Comparison of ENCODE assay signal across 8 mouse cellular contexts in genomic region chrX:73964363-73964762, GRCm38 (mm10). TPM values are rescaled to one million over a fixed set of nuclear protein-coding genes. Genes with fewer than 3 reads are reported as not detected.
DNase-seq lines count a peak whose midpoint lies in the region; ATAC-seq and TF ChIP-seq lines count a peak whose summit lies in the region.

No protein-coding gene starts in this region.

- TF ChIP-seq CTCF in lung, embryonic 14.5 days (IDR thresholded peaks at IDR 0.05; ENCODE audit: low read depth): no peak

- H3K9me3 ChIP-seq in embryonic facial prominence, embryonic 15.5 days (replicated peaks): no peaks in the 10 kb centered on the region
- H3K9me3 ChIP-seq in intestine, embryonic 14.5 days (ENCODE audit: control insufficient read depth, low read length): no peaks in the 10 kb centered on the region
- H3K9me3 ChIP-seq in lung, embryonic 14.5 days (ENCODE audit: low read depth, low read length): no peaks in the 10 kb centered on the region
- H3K9me3 ChIP-seq in neural tube, embryonic 15.5 days (replicated peaks): no peaks in the 10 kb centered on the region

- peak overlapping the region; percentile 39 for H3K27ac ChIP-seq in embryonic facial prominence, embryonic 15.5 days (replicated peaks)
- no peak overlapping the region for H3K27ac ChIP-seq in intestine, embryonic 14.5 days (ENCODE audit: low read depth)
- H3K27ac ChIP-seq in lung, embryonic 14.5 days (ENCODE audit: low read depth): no peak overlapping the region
- no peak overlapping the region for H3K27ac ChIP-seq in neural tube, embryonic 15.5 days (replicated peaks)

- H3K4me2 ChIP-seq in embryonic facial prominence, embryonic 15.5 days (replicated peaks): peak overlapping the region; percentile 57
- H3K4me2 ChIP-seq in intestine, embryonic 14.5 days (ENCODE audit: low read length): peak overlapping the region; percentile 62
- peak overlapping the region; percentile 73 for H3K4me2 ChIP-seq in lung, embryonic 14.5 days
- peak overlapping the region; percentile 61 for H3K4me2 ChIP-seq in neural tube, embryonic 15.5 days

- peaks cover 5% of the 10 kb centered on the region; the same call in 1 of the 2 replicates for H3K4me1 ChIP-seq in embryonic facial prominence, embryonic 15.5 days
- H3K4me1 ChIP-seq in intestine, embryonic 14.5 days (replicated peaks; ENCODE audit: control insufficient read depth, insufficient read depth, low read length): 0 out of 2 replicates have a peak, but pooled peaks cover 4% of the 10 kb centered on the region
- no peaks in the 10 kb centered on the region; the same call in 1 of the 2 replicates for H3K4me1 ChIP-seq in lung, embryonic 14.5 days (ENCODE audit: insufficient read depth)
- H3K4me1 ChIP-seq in neural tube, embryonic 15.5 days: peaks cover 29% of the 10 kb centered on the region

- H3K9ac ChIP-seq in embryonic facial prominence, embryonic 15.5 days: peak overlapping the region; percentile 31; the same call in 1 of the 2 replicates
- H3K9ac ChIP-seq in intestine, embryonic 14.5 days (ENCODE audit: low read length): peak overlapping the region; percentile 32
- H3K9ac ChIP-seq in lung, embryonic 14.5 days: peak overlapping the region; percentile 79
- H3K9ac ChIP-seq in neural tube, embryonic 15.5 days (replicated peaks): peak overlapping the region; percentile 62

- peaks cover 3% of the 10 kb centered on the region; the same call in 1 of the 2 replicates for H3K36me3 ChIP-seq in embryonic facial prominence, embryonic 15.5 days
- peaks cover 13% of the 10 kb centered on the region for H3K36me3 ChIP-seq in intestine, embryonic 14.5 days (ENCODE audit: control insufficient read depth, insufficient read depth, low read length)
- peaks cover 30% of the 10 kb centered on the region; the same call in 1 of the 2 replicates for H3K36me3 ChIP-seq in lung, embryonic 14.5 days (ENCODE audit: insufficient read depth)
- peaks cover 3% of the 10 kb centered on the region; the same call in 1 of the 2 replicates for H3K36me3 ChIP-seq in neural tube, embryonic 15.5 days

- peak; percentile 26 for DNase-seq in kidney, adult 11 months
- DNase-seq in kidney, postnatal 4 days: no peak
- DNase-seq in intestine, embryonic 14.5 days (ENCODE audit: low spot score): peak; percentile 54
- DNase-seq in lung, embryonic 14.5 days: peak; percentile 4
- DNase-seq in ovary, postnatal 14 days (ENCODE audit: low spot score): no peak
- DNase-seq in layer of hippocampus, adult 9-10 months (ENCODE audit: low spot score): no peak

- WGBS in embryonic facial prominence, embryonic 15.5 days: 32% methylated on average over 3 of the region's 3 CpGs
- 40% methylated on average over 3 of the region's 3 CpGs for WGBS in intestine, embryonic 14.5 days
- WGBS in lung, embryonic 14.5 days: 16% methylated on average over 3 of the region's 3 CpGs
- 50% methylated on average over 3 of the region's 3 CpGs for WGBS in neural tube, embryonic 15.5 days

- ATAC-seq in embryonic facial prominence, embryonic 15.5 days (ENCODE audit: insufficient number of reproducible peaks, low FRiP score, low TSS enrichment, low read depth): no peak
- no peak for ATAC-seq in intestine, embryonic 14.5 days (replicated peaks; ENCODE audit: low FRiP score, low TSS enrichment, low read depth)
- no peak for ATAC-seq in lung, embryonic 14.5 days (ENCODE audit: insufficient read depth)
- ATAC-seq in neural tube, embryonic 15.5 days (ENCODE audit: low FRiP score): no peak

- H3K4me3 ChIP-seq in embryonic facial prominence, embryonic 15.5 days (replicated peaks): peak overlapping the region; percentile 65
- H3K4me3 ChIP-seq in intestine, embryonic 14.5 days (ENCODE audit: low read depth, low read length): peak overlapping the region; percentile 61
- H3K4me3 ChIP-seq in lung, embryonic 14.5 days (ENCODE audit: low read depth, low read length): peak overlapping the region; percentile 69
- peak overlapping the region; percentile 65 for H3K4me3 ChIP-seq in neural tube, embryonic 15.5 days (replicated peaks)

- peaks cover 4% of the 10 kb centered on the region; the same call in 1 of the 2 replicates for H3K27me3 ChIP-seq in embryonic facial prominence, embryonic 15.5 days
- H3K27me3 ChIP-seq in intestine, embryonic 14.5 days (replicated peaks; ENCODE audit: control insufficient read depth, insufficient read depth, low read length): 0 out of 2 replicates have a peak, but pooled peaks cover 7% of the 10 kb centered on the region
- no peaks in the 10 kb centered on the region for H3K27me3 ChIP-seq in lung, embryonic 14.5 days (ENCODE audit: insufficient read depth, low read length)
- no peaks in the 10 kb centered on the region for H3K27me3 ChIP-seq in neural tube, embryonic 15.5 days (replicated peaks)

RNA-seq across cellular contexts. Expression of gene Hcfc1, which starts 1.8 kb away (rescaled TPM):
- polyA plus RNA-seq in embryonic facial prominence, embryonic 15.5 days (2015; fragmentation: Nextera tagmentation; extraction: Ambion mirVana): 43.0 and 49.5 TPM in 2 replicates
- 66.5 and 74.8 TPM in 2 replicates for polyA plus RNA-seq in intestine, embryonic 14.5 days (2014; fragmentation: Nextera tagmentation; extraction: Ambion mirVana)
- polyA plus RNA-seq in lung, embryonic 14.5 days (2014; fragmentation: Nextera tagmentation; extraction: Ambion mirVana): 73.6 and 81.3 TPM in 2 replicates
- polyA plus RNA-seq in neural tube, embryonic 15.5 days (2015; fragmentation: Nextera tagmentation; extraction: Ambion mirVana): 40.4 and 41.4 TPM in 2 replicates

RNA-seq across cellular contexts. Expression of gene Renbp, which starts 33.7 kb away (rescaled TPM):
- polyA plus RNA-seq in embryonic facial prominence, embryonic 15.5 days (2015; fragmentation: Nextera tagmentation; extraction: Ambion mirVana): 33.1 and 42.3 TPM in 2 replicates
- 59.3 and 63.8 TPM in 2 replicates for polyA plus RNA-seq in intestine, embryonic 14.5 days (2014; fragmentation: Nextera tagmentation; extraction: Ambion mirVana)
- 28.9 and 33.6 TPM in 2 replicates for polyA plus RNA-seq in lung, embryonic 14.5 days (2014; fragmentation: Nextera tagmentation; extraction: Ambion mirVana)
- polyA plus RNA-seq in neural tube, embryonic 15.5 days (2015; fragmentation: Nextera tagmentation; extraction: Ambion mirVana): 10.4 and 24.7 TPM in 2 replicates

RNA-seq across cellular contexts. Expression of gene Naa10, which starts 42.6 kb away (rescaled TPM):
- polyA plus RNA-seq in embryonic facial prominence, embryonic 15.5 days (2015; fragmentation: Nextera tagmentation; extraction: Ambion mirVana): 115 and 120 TPM in 2 replicates
- polyA plus RNA-seq in intestine, embryonic 14.5 days (2014; fragmentation: Nextera tagmentation; extraction: Ambion mirVana): 155 and 169 TPM in 2 replicates
- polyA plus RNA-seq in lung, embryonic 14.5 days (2014; fragmentation: Nextera tagmentation; extraction: Ambion mirVana): 137 and 146 TPM in 2 replicates
- 110 and 123 TPM in 2 replicates for polyA plus RNA-seq in neural tube, embryonic 15.5 days (2015; fragmentation: Nextera tagmentation; extraction: Ambion mirVana)

RNA-seq across cellular contexts. Expression of gene Arhgap4, which starts 42.7 kb away (rescaled TPM):
- 4.1 and 5.1 TPM in 2 replicates for polyA plus RNA-seq in embryonic facial prominence, embryonic 15.5 days (2015; fragmentation: Nextera tagmentation; extraction: Ambion mirVana)
- polyA plus RNA-seq in intestine, embryonic 14.5 days (2014; fragmentation: Nextera tagmentation; extraction: Ambion mirVana): 4.1 and 4.3 TPM in 2 replicates
- polyA plus RNA-seq in lung, embryonic 14.5 days (2014; fragmentation: Nextera tagmentation; extraction: Ambion mirVana): 2.6 TPM in 2 replicates
- 3.9 and 6.3 TPM in 2 replicates for polyA plus RNA-seq in neural tube, embryonic 15.5 days (2015; fragmentation: Nextera tagmentation; extraction: Ambion mirVana)

RNA-seq across cellular contexts. Expression of gene Irak1, which starts 59.4 kb away (rescaled TPM):
- 63.9 and 73.2 TPM in 2 replicates for polyA plus RNA-seq in embryonic facial prominence, embryonic 15.5 days (2015; fragmentation: Nextera tagmentation; extraction: Ambion mirVana)
- polyA plus RNA-seq in intestine, embryonic 14.5 days (2014; fragmentation: Nextera tagmentation; extraction: Ambion mirVana): 50.8 and 55.8 TPM in 2 replicates
- 68.3 and 70.0 TPM in 2 replicates for polyA plus RNA-seq in lung, embryonic 14.5 days (2014; fragmentation: Nextera tagmentation; extraction: Ambion mirVana)
- 42.3 and 51.5 TPM in 2 replicates for polyA plus RNA-seq in neural tube, embryonic 15.5 days (2015; fragmentation: Nextera tagmentation; extraction: Ambion mirVana)

Comparison
In these comparisons a context has a peak if more than half of its experiments do, and no peak if none do; other contexts are left out.
1. DNase-seq: peak in kidney, adult 11 months (single experiment), intestine, embryonic 14.5 days (single experiment) and lung, embryonic 14.5 days (single experiment); none in kidney, postnatal 4 days (0 of 2), ovary, postnatal 14 days (single experiment) and layer of hippocampus, adult 9-10 months (single experiment).
2. Peak in every context shown above with its lines, with median percentiles within 50 percentile points of each other: H3K4me2 ChIP-seq, H3K4me3 ChIP-seq and H3K9ac ChIP-seq.